Mouse (Mus musculus): ENCODE data around the gene Art2b.
"Not testable (repeated sequence)": the region's sequence is repeated elsewhere in the genome, so short reads cannot be mapped to it uniquely, and the experiment has no call there.

Gene Art2b

GRCm38 (mm10) chr7:101585408-101585807 is at the start of gene Art2b:
Gene Art2b, minus strand, starts transcription at chr7:101585600.
- DNase-seq (ENCODE audit: low spot score), result no peak

- no peak for DNase-seq (ENCODE audit: low spot score)
Measured at GRCm38 (mm10) chr7:101634513-101634912, 49.1 kb upstream of the Art2b start.

GRCm38 (mm10) chr7:101633629-101634177 is 48.3 kb upstream of the Art2b start:
- no peak for DNase-seq (ENCODE audit: low spot score)

- no peak for DNase-seq (ENCODE audit: low spot score)
Measured at GRCm38 (mm10) chr7:101628481-101628880, 43.1 kb upstream of the Art2b start.

- DNase-seq (ENCODE audit: low spot score), result not testable (repeated sequence)
Measured at GRCm38 (mm10) chr7:101627166-101627565, 41.8 kb upstream of the Art2b start.

GRCm38 (mm10) chr7:101624283-101624682 is 38.9 kb upstream of the Art2b start:
- peak; percentile 7 for DNase-seq (ENCODE audit: low spot score)

- not testable (repeated sequence) for DNase-seq (ENCODE audit: low spot score)
Measured at GRCm38 (mm10) chr7:101621861-101622260, 36.5 kb upstream of the Art2b start.

GRCm38 (mm10) chr7:101620373-101620772 is 35.0 kb upstream of the Art2b start:
- peak; percentile 74 for DNase-seq (ENCODE audit: low spot score)

- DNase-seq (ENCODE audit: low spot score), result no peak
Measured at GRCm38 (mm10) chr7:101618273-101618672, 32.9 kb upstream of the Art2b start.

GRCm38 (mm10) chr7:101617438-101618165 is 32.2 kb upstream of the Art2b start:
- no peak for DNase-seq (ENCODE audit: low spot score)

GRCm38 (mm10) chr7:101616136-101616835 is 30.9 kb upstream of the Art2b start:
- DNase-seq (ENCODE audit: low spot score), result no peak

GRCm38 (mm10) chr7:101615406-101615805 is 30.0 kb upstream of the Art2b start:
- no peak for DNase-seq (ENCODE audit: low spot score)

- DNase-seq (ENCODE audit: low spot score), result not testable (repeated sequence)
Measured at GRCm38 (mm10) chr7:101612786-101613527, 27.6 kb upstream of the Art2b start.

- no peak for DNase-seq (ENCODE audit: low spot score)
Measured at GRCm38 (mm10) chr7:101607845-101608244, 22.4 kb upstream of the Art2b start.

GRCm38 (mm10) chr7:101600406-101600805 is 15.0 kb upstream of the Art2b start:
- no peak for DNase-seq (ENCODE audit: low spot score)

- no peak for DNase-seq (ENCODE audit: low spot score)
Measured at GRCm38 (mm10) chr7:101598482-101598881, 13.1 kb upstream of the Art2b start.

GRCm38 (mm10) chr7:101594969-101595368 is 9.6 kb upstream of the Art2b start:
- DNase-seq (ENCODE audit: low spot score), result no peak

- not testable (repeated sequence) for DNase-seq (ENCODE audit: low spot score)
Measured at GRCm38 (mm10) chr7:101584271-101584670, 1.1 kb downstream of the Art2b start.

- DNase-seq (ENCODE audit: low spot score), result no peak
Measured at GRCm38 (mm10) chr7:101582012-101582411, 3.4 kb downstream of the Art2b start.

- not testable (repeated sequence) for DNase-seq (ENCODE audit: low spot score)
Measured at GRCm38 (mm10) chr7:101580863-101581262, 4.5 kb downstream of the Art2b start.

GRCm38 (mm10) chr7:101574413-101574812 is 11.0 kb downstream of the Art2b start:
- DNase-seq (ENCODE audit: low spot score), result no peak

GRCm38 (mm10) chr7:101573636-101574035 is 11.8 kb downstream of the Art2b start:
- DNase-seq (ENCODE audit: low spot score), result not testable (repeated sequence)

Measured in embryo, embryonic 10 days (tissue).